Mouse (Mus musculus) megakaryocyte progenitor cell, adult 5-6 weeks (primary cell): ENCODE results near the gene Bud13. TPM values are rescaled to one million over a fixed set of nuclear protein-coding genes. Genes with fewer than 3 reads are reported as not detected.
A peak's percentile ranks its signal among the peaks of the same experiment; 100 is the strongest.

Experiments
- ATAC-seq: replicated peaks from 2 replicates; pipeline ENCODE4 v1.8.0; 2016; ENCODE audit warnings: mild to moderate bottlenecking, moderate TSS enrichment, inconsistent platforms; ENCODE audit not compliant: poor library complexity
- total RNA-seq, 2 experiments: library from RNA; stranded (forward) in 1 of 2; stranded (reverse) in 1 of 2; fragments of 157-497, 149-512 nt in 1 of 2; fragments of 200-1000 nt in 1 of 2; gene quantifications; 2 replicates each; pipeline versions ENCODE4 v1.2.3 to v1.2.4; 2015 to 2017

Gene Bud13
- total RNA-seq (2015) (12.5 and 13.3 TPM in 2 replicates), total RNA-seq (2017) (17.6 and 23.4 TPM in 2 replicates)

DNA sequence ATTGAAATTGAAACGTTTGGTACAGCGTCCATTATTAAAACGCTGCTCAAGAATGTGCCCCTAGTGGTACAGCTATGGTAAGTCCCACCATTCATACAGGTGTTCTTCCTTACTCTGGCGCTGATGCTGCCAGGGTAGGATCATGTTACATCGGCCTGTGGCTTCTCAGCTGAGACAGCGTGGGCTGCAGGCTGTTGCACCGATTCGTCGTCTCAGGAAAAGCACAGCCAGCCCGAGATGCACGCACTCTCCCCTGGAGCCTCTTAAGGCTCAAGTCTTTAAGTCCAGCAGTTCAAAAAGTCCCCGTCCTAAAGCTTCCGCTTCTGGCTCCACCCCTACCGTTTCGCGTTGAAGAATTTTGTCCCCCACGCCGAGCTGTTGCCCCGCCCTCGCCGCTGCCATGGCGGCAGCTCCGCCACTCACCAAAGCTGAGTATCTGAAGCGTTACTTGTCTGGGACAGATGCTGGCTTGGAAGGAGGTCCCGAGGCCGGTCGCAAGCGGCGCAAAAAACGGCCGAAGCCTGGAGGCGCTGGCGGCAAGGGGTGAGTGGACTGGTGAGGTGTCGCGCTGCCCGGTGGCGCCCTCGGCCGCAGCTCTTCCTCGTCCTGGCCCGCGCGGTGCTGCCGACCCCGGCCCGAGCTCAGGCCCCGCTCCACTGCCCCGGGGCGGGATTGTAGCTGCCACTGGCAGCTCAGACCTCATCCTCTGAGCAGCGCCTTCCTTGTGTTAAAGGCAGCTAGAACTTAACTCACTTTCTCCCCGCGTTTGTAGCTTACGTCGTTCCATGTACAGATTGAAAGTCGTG lies at the start of gene Bud13:
TSS of gene Bud13 (plus strand) at position 378 of the 806 bp plus-strand sequence.
- ATAC-seq = peak; percentile 96

- ATAC-seq = no peak
Observed at GRCm38 (mm10) chr9:46235196-46235595, 47.6 kb upstream of the Bud13 start.

DNA sequence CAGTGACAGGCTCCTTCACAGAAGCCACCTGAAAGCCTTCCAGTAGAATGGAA lies 47.4 kb upstream of the Bud13 start, which contains the start of gene Apoc3:
TSS of gene Apoc3 (minus strand) at position 41 of the 53 bp plus-strand sequence.
- no peak for ATAC-seq

DNA sequence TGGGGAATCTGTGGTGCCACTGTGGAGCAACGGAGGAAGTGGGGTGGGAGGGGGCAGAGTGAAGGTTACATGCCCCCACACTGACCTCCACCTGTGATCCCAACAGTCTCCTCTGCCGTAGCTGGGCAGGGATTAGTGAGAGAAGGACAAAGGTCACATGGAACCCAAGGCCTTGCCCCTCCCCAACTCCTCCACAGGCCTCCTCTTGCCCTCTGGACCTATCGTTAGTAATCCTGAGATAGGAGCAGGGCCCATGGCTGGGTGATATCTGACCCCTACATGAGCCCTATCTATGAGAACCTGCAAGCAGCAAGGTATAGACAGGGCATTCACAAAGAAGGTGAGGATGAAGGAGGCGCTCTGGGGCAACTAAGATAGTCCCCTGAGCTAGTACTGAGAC lies 47.2 kb upstream of the Bud13 start:
- ATAC-seq = no peak

- ATAC-seq = no peak
Observed at GRCm38 (mm10) chr9:46238850-46239249, 44.0 kb upstream of the Bud13 start.

- ATAC-seq = no peak
Observed at GRCm38 (mm10) chr9:46240526-46241153, 42.2 kb upstream of the Bud13 start, which contains the start of gene Apoa4. TSS of gene Apoa4 (plus strand) at chr9:46240696.

DNA sequence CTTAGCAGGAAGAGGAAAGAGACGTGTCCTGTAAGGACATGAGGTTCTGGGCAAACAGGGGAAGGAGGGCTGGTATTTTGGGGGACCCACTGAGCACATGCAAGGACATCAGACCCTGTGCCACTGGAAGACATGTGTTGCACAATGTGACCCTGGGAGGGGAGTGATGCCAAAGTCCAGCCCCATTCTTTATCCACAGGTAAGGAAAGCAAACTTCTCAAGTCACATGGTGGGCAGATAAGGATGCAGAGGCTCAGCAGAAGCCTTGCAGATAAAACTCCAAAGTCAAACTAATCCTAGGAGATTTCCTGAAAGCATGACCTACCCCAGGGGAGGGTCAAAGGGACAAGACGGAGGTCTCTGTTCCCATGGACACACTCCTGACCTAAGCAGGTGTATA lies 41.0 kb upstream of the Bud13 start:
- ATAC-seq = no peak

DNA sequence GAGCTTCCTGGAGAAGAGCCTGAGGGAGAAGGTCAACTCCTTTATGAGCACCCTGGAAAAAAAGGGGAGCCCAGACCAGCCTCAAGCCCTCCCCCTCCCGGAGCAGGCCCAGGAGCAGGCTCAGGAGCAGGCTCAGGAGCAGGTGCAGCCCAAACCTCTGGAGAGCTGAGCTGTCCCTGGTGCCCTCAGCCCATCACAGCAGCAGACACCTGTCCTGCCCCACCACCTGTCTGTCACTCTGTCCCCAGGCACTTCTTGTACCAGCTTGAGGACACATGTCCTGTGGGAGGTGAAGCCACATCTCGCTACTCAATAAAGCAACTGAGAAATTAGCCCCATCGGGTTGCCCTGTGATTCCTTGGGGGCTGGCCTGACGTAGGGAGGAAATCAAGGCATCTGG lies 39.7 kb upstream of the Bud13 start:
- ATAC-seq = no peak

DNA sequence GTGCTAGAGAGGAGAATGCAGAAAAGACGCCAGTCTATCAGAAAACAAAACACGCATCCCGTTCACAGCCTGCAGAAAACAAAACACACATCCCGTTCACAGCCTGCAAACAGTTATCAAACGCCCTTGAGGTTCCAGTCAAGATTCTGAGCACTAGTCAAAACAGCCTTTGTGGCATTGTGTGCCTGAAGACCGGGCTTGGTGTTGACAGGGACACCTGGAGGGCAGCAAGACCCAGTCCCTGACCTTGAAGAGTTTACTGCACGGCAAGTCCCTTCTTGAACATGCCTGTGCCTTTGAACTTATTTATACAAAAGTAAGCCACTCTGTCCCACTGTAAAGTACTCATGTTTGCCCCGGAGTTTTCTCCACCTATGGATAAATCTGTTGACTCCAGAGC lies 39.2 kb upstream of the Bud13 start:
- no peak for ATAC-seq

DNA sequence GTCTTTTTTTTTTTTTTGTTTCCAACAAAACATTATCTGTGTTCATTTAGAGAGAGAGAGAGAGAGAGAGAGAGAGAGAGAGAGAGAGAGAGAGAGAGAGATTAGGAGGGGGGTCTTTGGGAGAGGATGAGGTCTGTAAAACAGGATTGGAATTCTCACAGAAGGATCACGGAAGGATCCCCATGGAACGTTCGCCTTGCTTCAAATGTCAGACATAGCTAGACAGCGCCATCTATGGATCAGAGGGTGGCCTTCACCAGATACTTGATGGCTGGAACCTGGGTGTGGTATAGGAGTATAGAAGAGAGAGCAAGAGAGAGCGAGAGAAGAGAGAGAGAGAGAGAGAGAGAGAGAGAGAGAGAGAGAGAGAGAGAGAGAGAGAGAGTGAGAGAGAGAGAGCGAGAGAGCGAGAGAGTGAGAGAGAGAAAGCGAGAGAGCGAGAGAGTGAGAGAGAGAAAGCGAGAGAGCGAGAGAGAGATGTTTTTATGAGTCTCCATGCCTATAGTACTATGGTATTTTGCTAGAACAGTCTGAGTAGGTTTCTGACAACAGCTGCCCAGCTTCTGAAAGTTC lies 36.0 kb upstream of the Bud13 start:
- peak; percentile 96 for ATAC-seq

DNA sequence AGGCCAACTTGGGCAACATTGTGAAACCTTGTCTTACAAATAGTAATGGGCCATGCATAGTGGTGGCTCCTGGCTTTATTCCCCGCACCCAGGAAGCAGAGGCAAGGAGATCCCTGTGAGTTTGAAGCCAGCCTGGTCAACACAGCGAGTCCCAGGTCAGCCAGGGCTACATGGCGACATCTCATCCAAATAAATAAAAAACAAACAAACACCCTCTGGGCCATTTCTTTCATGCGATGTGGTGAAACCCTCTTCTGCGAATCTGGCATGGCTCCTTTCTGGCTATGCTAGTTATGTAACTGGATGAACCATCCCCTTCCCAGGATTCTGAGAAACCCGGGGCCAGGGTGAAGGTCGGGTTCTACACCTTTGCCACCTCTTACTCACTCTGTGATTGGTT lies 26.6 kb upstream of the Bud13 start:
- no peak for ATAC-seq

DNA sequence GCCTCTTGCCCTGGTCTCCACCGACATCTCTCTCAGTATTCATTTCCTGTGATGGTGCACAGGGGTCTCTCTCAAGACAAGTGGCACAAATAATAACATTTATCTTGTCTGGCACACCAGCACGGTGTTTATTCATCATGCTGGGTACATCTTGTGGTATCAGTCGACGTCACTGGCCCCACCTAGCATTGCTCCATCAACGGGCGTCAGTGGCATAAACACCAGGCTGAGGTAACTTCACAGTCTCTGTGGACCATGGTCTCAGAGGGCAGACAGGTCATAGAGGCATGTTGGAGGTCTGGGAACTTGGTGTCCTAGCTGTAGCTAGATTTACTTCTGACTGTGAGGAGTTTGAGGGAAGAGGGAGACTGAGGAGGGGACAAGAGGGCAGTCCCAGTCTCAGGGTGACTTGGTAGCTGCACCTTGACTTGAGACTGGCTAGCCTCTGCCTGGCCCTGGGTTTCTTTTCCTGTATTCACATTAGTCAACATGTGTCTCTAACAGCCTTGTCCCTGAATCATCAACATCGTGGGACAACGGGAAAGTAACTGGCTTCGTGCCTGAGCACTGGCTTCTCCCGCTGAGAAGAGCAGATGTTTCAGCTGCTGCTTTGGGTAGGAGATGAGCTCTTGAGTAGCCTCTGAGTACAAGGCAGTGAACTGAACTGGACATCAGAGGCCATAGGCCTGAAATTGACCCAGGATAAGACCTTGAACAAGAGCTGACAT lies 26.0 kb upstream of the Bud13 start:
- ATAC-seq = peak; percentile 41; the same call in 1 of the 2 replicates

DNA sequence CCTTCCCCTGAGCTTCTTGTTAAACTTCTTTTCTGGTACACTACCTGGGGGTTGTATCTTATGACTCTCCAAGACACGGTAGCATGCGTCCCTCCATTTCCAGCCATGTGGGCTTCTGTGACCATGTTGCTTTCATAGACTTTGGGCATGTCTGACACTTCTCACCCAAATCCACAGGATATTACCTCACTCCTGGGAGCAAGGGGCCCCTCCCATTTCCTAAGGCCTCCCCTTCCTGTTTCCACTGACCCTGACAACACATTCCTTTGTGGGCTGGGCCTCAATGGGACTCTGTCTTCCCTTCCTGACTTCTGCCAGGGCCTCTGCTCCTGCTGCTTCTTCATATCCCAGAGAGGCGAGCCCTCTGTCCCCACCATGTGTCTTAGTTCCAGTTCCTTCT lies 25.3 kb upstream of the Bud13 start:
- ATAC-seq = peak; percentile 95

DNA sequence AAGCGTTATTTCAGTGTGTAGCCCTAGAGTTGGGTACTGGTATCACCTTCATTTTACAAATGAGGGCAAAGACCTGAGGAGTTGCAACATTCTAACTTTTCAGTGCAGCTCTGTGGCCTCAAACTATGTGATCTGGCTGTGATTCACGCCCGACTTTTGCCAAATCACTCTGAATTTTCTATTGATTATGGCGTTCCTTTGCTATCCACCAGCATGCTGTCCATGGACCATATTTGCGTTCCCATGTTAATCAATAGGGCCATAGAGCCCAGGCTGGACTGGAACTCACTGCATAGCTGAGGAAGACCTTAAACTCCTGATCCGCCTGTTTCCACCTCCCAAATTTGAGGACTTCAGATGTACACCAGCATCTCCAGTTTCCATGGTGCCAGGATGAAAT lies 23.7 kb upstream of the Bud13 start:
- no peak for ATAC-seq

DNA sequence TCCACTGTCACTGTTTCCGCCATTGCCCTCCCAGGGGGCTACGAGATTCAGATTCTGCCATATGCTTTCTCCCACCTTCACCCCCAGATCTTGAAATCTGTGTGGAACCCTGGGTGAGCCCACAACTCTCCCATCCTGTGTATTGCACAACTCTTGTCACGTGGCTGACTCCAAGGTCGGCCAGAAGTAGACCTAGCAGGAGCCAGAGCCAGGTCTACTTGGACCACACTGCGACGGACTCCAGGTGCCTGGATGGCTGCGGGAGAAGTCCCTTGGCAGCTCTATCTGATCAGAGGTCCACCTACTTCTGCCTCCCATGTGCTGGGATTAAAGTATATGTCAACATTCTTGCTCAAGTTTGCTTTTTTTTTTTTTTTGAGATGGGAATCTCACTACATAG lies 21.7 kb upstream of the Bud13 start:
- no peak for ATAC-seq

- ATAC-seq = no peak
Observed at GRCm38 (mm10) chr9:46268343-46268873, 14.4 kb upstream of the Bud13 start, which contains the start of gene Apoa5. TSS of gene Apoa5 (plus strand) at chr9:46268633.

- ATAC-seq = no peak
Observed at GRCm38 (mm10) chr9:46269125-46269524, 13.7 kb upstream of the Bud13 start.

GRCm38 (mm10) chr9:46270782-46271181 lies 12.0 kb upstream of the Bud13 start:
- ATAC-seq = no peak

GRCm38 (mm10) chr9:46272070-46272469 lies 10.7 kb upstream of the Bud13 start:
- ATAC-seq = peak; percentile 40

DNA sequence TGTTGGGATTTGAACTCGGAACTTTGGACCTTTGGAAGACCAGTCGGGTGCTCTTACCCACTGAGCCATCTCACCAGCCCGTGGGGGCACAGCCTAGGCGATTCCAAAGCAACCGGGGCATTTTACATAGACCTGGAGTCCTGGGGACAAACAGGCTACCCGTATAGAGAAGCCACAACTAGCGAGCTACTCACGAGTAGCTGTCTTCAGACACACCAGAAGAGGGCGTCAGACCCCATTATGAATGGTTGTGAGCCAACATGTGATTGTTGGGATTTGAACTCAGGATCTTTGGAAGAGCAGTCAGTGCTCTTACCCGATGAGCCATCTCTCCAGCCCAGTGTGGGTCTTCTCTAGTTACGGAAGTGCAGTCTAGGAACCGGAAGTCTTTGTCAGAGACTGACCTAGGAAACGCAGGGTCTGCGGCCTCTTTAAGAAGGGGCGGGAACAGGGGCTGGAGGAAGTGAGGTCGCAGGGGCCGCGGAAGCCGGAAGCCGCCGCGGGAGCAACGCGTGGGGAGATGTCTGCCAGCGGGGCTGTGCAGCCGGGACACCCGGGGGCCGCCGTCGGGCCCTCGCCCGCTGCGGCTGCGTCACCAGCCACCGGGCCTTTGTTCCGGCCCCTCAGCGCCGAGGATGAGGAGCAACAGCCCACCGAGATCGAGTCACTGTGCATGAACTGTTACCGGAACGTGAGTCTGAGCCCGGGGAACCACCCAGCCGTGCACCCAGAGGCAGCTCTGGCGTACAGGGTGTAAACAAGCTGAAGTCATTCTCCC lies 9.9 kb upstream of the Bud13 start, which contains the start of gene Zpr1:
TSS of gene Zpr1 (plus strand) at position 388 of the 778 bp plus-strand sequence.
- peak; percentile 97 for ATAC-seq

DNA sequence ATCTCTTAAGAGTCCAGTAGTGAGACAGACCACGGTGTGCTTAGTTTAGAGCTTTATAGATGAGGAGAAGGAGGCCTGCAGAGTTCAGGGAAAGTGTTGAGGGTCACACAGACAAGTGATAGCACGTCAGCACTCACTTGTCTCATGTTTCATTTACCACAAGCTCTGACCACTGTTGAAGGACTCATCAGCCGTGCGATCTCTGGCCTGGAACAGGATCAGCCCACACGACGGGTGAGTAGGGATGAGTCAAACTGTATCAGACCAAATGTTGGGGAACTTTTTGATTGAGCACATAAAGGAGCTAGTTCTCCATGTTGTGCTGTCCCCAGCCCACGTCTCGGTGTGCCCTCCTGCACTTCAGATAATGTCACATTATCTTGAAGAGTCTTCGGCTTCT lies 8.3 kb upstream of the Bud13 start:
- no peak for ATAC-seq
